Mouse (Mus musculus) common myeloid progenitor, adult 5-6 weeks (primary cell): Measurements from ENCODE around the gene Tuba8. TPM values are rescaled to one million over a fixed set of nuclear protein-coding genes. Genes with fewer than 3 reads are reported as not detected.

Source experiments
- ATAC-seq: replicated peaks from 2 replicates; pipeline ENCODE4 v1.8.0; 2016; ENCODE audit warnings: low read depth, mild to moderate bottlenecking, moderate TSS enrichment, inconsistent platforms; ENCODE audit not compliant: poor library complexity, severe bottlenecking
- total RNA-seq: library from RNA; stranded (forward); fragments of 200-1000, 187-1606 nt; gene quantifications from 2 replicates; pipeline ENCODE4 v1.2.3, GENCODE M21; 2017

The Tuba8 gene
- total RNA-seq, 1 experiment from 2014 or later = 40.7 TPM

DNA sequence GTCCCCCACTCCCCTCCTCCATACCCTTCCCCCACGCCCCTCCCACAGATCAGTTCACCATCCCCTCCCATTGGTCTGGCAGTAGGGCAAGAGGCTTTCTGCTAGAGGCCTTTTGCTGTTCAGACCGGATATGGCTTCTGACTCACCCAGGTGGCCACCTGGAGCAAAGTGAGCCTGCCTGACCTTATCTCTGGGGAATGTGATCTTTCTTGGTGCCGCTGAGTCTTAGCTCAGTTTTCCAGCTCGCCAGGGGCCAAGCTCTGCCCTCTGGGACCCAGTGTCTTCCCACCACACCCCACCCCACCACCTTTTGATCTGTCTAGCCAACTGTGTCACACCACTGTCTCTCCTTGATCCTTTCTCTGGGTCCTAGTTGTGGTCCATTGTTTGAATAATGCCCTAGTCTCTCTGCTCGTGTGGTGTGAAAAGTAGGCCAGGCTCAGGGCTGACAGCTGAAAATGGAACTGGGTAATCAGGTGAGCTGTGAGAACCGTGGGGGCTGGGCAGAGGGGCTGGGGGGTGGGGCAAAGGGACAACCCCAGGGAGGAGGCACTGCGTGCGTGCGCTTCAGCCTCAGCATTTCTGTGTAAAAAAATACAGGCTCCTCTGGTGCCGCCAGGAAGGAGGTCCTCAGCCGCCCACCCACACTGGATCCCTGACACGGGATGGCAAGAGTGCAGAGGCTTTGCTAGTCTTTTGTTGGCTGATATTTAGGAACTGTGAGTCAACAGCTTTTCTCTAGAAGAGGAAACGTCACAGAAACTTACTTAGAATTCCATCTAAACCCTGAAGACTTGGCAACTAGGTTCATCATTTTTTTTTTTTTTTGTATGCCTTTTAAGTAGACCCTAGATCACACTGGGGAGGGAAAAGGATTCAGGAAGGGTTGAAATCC lies 16.2 kb upstream of the Tuba8 start:
- no peak for ATAC-seq

DNA sequence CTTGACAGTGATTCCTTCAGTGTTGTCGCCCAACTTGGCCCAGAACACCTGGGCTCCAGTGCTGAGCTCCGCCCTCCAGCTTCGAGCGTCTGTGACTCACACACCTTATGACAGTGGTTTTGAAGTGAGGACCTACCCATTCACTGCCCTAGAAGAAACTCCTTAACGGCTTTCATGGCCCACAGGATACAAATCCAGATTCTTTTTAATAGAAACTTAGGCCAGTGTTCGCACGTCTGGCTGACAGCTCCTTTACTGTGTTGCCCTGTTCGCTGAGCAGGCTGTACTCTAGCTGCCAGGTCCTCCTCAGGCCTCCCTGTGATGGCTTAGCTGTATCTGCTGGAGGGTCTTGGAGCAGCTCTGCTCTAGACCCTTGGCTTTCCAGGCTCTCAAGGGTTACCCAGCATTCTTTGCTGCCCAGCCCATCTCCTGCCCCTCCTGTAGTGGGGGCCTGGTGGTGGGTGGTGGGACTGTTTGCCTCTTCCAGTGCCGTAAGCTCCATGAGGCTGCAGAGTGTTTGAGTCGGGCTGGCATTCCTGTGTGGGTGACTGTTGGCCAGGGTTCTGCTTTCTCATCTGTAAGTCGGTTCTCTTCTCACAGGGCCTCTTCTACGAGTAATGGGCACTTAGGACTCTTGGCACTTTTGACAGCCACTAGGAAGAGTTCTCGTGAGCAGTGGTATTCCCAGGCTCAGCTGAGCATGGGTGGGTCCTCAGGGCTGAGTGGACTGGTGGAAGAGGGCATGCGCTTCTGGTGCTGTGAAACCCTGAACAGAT lies 15.4 kb upstream of the Tuba8 start:
- ATAC-seq = no peak

DNA sequence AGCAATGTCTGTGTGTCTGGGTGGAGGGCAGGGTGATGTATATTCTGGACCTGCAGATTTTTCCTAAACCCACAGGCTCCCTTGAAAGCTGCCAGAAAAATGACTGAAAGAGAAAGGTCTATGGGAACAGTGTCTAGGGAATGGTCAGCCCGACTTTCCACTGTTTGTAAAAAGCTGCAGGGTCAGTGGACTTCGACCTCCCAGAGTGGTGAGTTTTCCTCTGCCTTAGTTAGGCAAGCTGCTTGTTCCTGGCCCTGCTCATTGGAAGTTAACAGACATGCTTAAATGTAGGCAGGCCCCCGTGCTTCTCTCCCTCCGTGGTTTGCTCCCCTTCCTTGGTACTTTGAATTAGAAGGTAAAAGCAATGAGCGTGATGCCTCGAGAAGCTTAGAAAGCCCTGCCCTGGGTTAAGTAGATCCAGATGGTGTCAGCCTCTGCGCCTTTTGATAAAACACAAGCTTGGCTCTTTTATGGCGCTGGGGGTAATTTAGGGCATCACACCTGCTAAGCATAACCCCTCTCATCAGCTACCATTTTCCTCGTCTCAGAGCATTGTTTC lies 12.6 kb upstream of the Tuba8 start:
- ATAC-seq = no peak

DNA sequence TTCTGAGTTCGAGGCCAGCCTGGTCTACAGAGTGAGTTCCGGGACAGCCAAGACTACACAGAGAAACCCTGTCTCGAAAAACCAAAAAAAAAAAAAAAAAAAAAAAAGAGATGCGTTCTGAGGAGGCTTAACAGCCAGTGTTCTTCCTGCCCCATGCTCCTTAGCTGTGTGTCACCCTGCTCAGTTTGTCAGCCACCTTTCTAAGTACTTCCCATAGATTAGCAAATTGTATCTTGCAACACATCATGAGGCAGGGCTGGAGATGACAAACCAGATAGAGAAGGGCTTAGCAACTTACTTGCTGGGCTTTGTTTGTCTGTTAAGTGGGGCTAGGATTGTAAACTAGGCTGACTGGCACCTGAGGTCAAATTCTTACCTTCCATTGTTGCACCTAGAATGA lies 10.0 kb upstream of the Tuba8 start:
- no peak for ATAC-seq

DNA sequence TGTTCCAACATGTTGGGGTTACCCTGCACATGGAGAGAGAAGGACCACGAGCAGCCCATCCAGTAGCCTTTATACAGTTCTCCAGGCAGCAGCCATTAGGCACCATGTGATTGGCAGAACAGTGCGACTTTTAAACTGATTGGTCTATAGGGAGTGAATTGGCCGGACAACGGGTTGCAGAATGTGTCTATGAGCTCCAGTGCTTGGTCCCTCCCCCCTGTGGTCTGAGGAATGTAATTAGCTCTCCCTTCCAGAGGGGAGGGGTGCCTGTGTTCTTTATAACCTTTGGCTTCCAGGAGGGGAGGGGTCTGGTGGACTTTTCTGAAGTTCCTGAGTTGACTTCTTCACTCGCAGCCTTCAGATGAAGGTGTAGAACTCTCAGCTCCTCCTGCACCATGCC lies 8.5 kb upstream of the Tuba8 start:
- no peak for ATAC-seq

DNA sequence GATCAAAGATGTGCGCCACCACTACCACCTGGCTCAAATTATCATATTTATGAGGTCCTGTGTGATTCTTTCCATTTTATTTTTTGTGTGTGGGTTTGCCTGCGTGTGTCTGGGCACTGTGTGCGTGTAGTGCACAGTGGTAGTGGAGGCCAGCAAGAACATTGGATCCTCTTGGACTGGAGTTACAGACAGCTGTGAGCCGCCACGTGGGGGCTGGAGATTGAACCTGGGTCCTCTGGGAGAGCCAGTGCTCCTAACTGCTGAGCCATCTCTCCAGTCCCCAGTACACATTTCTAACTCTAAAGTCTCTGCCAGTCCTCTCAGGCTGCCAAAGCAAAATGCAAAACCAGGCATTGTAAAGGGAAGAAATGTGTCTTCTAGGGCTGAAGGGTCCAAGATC lies 4.0 kb upstream of the Tuba8 start:
- ATAC-seq = no peak

DNA sequence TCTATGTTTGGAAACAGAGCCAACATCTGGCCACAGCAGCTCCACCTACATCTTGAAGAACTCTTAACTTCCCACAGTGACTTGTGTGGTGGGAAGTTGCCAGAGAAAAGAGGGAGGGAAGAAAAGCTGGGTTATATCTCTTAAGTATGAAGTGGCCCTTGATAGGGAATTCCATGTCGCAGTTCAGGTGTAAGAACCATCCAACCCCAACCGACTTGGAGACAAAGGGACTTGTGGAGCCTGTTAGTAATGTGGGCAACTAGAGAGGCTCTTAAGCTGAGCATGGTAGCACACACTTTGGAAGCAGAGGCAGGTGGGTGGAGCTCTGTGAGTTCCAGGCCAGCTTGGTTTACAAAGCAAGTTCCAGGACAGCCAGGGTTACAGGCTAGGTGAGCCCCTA lies 912 bp upstream of the Tuba8 start:
- no peak for ATAC-seq

DNA sequence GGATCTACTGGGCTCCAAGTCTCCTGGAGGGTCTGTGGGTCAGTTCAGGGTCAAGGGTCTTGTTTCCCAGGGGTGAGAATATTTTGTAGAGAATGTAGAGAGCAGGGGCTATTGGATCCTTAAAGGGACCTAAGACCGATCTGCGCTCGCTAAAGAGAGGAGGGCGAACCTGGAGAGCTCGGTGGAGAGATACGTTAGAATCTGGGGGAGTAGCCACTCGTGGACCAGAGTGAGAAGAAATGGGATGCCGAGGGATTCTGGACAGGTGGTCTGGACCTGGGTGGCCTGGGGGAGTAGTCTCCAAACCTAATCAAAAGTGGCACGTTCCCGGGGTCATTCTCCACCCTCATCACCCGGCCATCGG lies 412 bp downstream of the Tuba8 start:
- no peak for ATAC-seq

DNA sequence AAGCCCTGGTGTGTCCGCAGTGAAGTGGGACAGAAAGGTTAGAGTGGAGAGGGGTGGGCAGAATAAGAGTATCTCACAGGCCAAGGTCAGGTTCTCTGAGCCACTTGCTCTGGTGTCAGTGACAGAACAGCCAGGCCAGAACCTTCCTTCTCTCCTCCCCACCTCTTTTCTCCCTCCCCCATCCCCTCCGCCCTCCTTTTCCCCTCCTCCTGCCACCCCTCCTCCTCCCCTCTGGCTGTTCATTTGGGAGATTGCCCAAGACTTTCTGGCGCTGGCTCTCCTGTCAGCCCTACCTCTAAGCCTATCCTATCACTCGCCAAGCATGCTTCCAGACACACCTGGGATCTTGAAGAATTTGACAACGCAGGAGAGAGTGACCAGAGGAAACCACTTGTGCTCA lies 1.2 kb downstream of the Tuba8 start:
- ATAC-seq = no peak

DNA sequence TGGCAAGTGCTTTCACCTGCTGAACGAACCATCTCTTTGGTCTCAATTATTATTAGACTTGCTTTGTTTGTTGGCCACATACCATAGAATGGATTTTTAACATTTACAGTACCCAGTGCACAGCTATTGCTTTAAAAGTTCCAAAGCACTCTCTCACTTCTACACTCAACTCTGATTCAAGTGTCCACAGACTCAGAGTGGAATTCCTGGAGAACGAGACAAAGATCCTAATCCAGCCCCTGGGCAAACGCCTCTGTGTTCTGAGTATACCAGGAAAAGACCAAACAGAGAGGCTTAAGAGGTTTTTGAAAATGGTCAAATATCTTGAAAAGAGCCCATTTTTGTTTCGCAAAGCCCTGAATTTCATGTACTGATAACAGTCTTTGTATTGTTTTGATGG lies 2.5 kb downstream of the Tuba8 start:
- ATAC-seq = no peak

DNA sequence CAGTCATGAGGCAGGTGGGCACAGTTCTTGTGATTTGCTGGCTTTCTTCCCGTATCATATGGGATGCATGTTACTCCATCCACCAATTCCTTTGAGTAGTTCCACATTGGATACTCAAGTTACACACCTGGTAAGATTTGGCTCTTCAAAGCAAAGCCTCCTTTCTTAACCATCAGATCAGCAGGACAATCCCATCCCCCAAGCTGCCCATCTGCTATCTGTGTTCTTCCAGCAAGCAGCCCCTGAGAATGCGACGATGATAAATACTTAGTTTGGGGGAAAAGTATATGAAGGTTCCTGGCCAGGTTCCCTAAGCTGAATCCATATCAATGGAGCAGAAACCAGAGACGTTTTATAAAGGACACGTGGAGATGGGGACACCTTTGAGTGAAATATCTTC lies 3.7 kb downstream of the Tuba8 start:
- no peak for ATAC-seq

DNA sequence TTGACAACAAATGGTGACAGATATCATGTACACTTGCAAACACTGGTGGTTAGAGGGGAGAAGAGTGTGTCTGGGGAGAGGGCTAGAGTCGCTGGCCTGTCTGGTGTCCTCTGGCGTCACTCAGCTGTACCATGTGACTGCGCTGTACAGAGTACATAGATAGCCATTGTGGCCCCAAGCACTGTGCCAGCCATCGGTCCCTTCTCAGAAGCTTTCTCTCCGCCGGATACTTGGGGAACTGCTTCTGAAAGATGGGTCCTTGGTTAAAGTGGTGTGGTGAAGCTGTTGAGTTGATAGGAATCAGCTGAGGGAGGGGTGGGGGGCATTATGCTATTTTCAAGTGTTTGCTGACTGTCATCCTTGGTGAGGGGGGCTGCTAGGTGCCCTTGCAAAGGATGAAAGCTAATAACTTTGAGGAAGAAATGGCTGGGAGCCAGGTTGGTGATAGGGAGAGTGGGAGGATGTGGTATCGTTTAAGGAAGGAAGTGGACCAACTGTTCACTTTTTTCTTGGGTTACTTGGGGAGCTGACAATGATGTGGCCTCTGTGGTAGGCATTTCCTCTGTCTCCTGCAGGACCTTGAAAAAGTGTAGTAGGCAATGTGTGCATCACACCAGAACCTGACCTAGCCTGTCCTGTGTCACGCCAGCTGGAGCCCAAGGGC lies 4.3 kb downstream of the Tuba8 start:
- peak; percentile 68 for ATAC-seq

DNA sequence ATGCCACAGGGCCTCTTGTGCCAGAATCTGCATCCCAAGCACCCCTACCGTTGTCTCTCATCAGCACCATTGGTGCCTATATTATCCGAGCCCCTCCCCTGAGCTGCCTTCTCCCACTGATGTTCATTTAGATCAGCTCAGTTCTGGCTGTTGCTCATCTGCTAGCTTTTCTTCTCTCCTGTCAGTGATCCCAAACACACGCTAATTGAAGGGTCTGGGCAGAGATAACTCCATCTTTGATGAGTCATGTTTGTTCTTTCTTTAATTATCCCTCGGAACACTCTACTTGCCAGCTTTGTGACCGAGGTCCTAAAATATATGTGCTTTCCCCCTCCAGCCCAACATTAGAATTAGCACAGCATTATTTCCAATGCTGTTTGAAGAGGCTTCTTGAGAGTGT lies 4.8 kb downstream of the Tuba8 start:
- no peak for ATAC-seq

DNA sequence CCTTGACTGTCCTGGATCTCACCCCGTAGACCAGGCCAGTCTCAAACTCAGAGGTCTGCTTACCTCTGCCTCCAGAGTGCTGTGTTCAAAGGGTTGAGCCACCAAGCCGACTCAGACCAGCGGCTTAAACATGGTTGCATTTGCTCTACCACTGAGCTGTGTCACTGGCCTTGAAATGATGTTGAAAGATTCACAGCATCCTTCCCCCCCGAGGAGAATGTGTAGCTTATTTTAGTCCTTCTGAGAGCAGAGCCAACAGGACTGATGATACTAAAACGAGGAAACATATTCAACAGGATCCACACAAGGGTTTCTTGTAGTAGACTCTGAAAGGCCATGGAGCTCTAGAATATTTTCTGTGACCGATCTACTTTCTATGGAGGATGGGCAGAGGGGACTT lies 5.4 kb downstream of the Tuba8 start:
- ATAC-seq = no peak

DNA sequence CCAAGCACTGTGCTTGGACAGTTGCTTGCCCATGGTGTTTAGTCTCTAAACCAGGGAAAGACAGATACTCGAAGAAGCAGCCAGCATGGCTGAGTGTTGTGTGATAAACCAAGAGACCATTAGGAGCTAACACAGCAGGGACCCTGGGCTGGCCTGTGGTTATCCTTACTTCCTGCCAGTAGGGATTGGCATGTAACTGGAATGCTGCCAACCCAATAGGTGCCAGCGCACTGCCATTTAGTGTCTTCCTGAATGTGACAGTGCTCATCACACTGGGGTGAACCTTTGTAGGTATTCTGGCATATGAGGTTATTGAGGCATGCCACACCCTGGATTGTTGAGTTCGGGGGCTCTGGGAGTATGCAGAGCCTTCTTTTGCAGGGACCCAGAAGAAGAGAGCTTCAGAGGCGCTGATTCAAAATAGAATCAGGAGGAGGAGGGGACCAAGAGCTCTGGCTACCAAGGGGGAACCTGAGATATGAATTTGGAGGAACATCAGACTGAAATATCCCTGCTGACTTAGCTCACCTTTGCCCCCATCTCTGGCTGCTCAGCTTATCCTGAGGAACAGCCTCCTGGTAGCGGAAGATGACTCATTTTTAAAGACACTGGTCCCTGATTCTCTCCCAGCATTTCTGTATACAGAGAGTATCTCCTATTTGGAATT lies 6.2 kb downstream of the Tuba8 start:
- ATAC-seq = no peak

DNA sequence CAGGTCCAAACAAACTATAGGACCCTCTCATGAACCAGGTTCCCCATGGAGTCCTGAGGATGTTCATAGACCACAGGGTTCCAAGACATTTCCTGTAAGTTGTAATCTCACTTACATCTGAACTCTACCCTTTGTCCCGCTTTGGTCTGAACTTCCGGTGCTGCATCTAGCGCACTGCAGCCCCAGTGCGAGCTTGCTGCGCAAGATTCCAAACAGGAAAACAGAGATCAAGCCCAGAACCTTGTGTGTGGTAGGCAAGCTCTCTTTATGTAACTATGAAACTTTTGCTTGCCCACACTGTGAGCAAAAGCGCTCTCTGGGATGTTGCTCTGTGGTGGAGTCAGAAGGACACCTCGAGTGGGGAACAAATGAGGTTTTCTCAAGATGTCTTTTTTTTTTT lies 7.5 kb downstream of the Tuba8 start:
- 0 out of 2 replicates have a peak, but pooled peaks have one; percentile 4 for ATAC-seq

DNA sequence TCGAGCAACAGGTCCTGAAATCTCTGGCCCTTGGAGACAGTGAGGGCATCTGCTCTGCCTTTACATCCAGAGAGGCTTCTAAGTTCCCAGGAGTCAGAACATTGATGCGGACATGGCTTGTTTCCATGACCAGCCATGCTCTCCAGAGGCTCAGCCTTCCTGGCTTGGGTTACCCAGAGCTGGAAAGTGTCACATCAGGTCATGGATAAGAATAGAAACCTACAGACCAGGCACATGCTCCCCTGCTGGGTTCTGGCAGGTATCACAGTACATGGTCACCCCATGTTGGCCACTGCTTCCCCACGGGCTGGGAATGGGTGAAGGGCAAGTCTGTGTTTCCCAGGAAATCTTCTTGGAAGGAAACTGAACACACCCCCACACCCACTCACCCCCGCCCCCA lies 8.9 kb downstream of the Tuba8 start:
- ATAC-seq = no peak

DNA sequence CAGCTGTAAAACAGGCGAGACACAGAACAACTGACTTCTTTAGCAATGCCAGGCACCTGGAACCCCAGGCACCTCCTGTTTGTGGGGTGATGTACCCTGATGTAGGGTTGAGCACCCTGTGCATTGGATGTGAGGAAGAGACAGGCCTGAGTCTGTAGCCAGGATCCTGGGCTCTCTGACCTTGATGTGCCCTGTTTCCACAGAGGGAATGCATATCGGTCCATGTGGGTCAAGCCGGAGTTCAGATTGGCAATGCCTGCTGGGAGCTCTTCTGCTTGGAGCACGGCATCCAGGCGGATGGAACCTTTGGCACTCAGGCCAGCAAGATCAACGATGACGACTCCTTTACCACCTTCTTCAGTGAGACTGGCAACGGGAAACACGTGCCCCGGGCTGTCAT lies 9.7 kb downstream of the Tuba8 start:
- no peak for ATAC-seq

DNA sequence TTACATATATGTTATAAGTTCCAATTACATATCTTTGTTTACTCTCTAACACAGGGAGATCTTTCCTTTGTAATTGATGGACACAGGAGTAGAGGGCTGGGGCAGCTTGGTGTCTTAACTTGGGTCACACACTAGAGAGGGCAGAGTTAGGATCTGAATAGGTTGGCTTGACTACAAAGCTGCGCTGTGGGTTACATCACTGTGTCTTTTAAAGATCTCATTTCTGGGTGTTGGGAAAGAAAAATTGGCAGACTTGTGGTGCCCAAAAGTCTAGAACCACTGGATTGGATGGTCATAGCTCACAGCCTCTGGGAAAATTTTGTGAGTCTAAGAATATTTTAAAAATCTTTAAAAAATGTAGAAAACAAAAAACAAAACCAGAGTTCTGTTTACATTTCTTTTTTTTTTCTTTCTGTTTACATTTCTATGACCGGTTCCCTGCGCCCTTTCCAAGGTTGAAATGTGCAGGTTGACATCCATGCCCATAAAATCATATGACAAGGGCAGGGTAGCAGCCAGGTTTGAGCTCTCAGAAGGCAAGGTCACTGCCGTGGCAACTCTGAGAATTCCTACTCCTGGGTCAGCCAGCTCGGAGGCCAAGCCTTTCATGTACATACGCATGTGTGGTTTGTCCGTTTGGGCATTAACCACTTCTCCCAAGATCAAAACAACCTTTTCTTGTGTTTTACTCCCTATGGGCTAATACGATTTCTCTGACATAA lies 11.5 kb downstream of the Tuba8 start:
- ATAC-seq = no peak

DNA sequence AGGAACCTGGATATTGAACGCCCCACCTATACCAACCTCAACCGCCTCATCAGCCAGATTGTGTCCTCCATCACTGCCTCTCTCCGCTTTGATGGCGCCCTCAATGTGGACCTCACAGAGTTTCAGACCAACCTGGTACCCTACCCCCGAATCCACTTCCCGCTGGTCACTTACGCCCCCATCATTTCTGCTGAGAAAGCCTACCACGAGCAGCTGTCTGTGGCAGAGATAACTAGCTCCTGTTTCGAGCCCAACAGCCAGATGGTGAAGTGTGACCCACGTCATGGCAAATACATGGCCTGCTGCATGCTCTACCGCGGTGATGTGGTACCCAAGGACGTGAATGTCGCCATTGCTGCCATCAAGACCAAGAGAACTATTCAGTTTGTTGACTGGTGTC lies 12.5 kb downstream of the Tuba8 start:
- no peak for ATAC-seq
